Mouse (Mus musculus) natural killer cell, adult 2 months (primary cell): ENCODE measurements around the gene Rpl3l.
"Not testable (repeated sequence)": the region's sequence is repeated elsewhere in the genome, so short reads cannot be mapped to it uniquely, and the experiment has no call there.

Experiments used
- DNase-seq, 2 experiments: peaks; one replicate each; pipeline ENCODE4 v3.0.0; 2022; ENCODE audit warnings: low spot score in 2 of 2

Gene Rpl3l

GRCm38 (mm10) chr17:24719494-24720222 is 8.0 kb upstream of the Rpl3l start:
- peak; percentile 96 to 98 for DNase-seq

DNA sequence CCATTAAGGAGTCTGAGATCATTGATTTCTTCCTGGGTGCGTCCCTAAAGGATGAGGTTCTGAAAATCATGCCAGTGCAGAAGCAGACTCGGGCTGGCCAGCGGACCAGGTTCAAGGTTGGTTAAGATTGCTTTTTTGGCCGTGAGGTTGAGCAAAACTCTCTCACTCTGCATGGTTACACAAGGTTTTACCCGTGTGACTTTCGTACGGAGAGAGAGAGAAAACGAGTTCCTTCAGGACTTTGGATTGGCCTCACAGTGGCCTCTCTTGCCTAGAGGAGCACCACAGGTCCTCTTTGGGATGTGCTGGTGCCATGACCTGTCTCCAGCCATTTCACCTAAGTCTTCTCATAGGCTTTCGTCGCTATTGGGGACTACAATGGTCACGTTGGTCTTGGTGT is 7.0 kb upstream of the Rpl3l start:
- DNase-seq, result not testable (repeated sequence)

GRCm38 (mm10) chr17:24721383-24721955 is 6.2 kb upstream of the Rpl3l start:
- not testable (repeated sequence) for DNase-seq

DNA sequence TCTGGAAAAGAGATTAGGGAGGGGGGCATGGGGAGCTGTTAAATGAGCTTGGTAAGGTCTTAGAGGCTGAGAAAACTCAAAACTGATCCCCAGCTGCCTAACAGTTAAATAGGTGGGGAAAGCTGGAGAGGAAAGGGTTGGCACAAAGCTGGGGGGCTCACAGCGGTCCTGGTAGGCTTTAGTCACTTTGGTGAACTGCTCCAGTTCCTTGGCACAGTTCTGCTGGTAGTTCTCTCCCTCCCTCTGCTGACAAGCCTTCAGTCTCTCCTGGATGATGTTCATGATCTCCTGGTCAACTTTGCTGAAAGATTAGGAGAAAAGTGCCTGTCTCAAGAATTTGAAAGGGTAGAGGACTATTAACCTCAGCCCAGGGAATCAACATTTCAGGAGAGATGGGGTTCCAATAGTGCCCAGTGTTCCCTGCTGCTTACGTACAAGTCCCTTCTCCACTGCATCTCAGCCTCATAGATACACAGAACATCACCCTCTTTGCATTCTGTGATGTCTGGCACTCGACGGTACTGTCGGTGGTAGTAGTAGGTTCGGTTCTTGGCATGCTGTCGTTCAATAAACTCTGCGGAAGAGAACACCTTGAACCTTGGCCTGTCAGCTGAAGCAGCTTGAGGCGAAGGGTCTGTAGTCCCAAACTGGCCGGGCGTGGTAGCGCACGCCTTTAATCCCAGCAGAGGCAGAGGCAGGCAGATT is 5.2 kb upstream of the Rpl3l start:
- no peak for DNase-seq

GRCm38 (mm10) chr17:24723122-24723880 is 4.3 kb upstream of the Rpl3l start:
- no peak for DNase-seq

DNA sequence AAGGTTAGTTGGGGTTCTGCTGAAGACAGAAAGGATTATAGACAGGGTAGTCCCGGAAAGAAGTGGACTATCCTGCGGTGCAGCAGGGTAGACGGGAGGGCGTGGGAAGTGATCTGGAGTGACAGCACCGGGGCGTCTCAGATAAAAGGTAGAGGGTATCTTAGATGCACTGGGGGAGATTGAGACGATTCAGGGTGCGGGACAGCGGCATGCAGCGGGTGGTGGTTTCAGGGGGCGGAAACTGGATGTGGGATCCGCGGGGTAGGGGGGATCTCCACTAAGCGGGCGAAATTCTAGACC is 3.8 kb upstream of the Rpl3l start:
- DNase-seq, result no peak

- DNase-seq, result peak; percentile 94 to 96
Measured at GRCm38 (mm10) chr17:24724184-24724583, 3.4 kb upstream of the Rpl3l start, which contains the start of gene Ndufb10. Gene Ndufb10, minus strand, starts transcription at chr17:24724478.

- no peak for DNase-seq
Measured at GRCm38 (mm10) chr17:24725637-24726390, 1.8 kb upstream of the Rpl3l start.

DNA sequence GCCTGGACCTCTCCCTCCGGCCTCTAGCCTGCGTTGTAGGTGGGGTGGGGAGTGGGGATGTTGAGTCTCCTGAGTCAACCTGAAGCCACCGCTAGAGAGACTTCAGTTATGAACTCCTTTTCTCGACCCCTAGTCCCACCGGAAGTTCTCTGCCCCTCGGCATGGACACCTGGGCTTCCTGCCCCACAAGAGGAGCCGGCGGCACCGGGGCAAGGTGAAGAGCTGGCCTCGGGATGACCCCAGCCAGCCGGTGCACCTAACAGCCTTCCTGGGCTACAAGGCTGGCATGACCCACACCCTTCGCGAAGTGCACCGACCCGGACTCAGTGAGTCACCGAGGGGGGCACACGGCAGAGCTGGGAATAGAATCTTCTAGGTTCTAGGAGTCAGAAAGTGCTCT is 564 bp downstream of the Rpl3l start:
- DNase-seq, result no peak

DNA sequence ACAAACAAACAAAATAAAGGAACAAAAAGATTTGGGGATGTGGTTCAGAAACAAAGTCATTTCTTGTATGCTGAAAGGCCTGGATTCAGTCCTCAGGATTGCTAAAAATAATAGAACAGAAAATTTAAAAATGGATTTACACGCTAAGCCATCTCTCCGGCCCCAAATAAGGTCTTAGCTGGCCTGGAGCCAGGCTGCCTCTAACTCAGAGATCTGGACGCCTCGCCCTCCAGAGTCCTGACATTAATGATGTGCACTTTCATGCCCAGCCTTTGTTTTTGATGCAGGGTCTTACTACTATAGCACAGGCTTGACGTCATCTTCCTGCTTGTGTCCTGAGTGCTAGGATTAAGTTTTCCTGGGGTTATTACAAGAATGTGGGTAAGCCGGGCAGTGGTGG is 1.4 kb downstream of the Rpl3l start:
- DNase-seq, result no peak

DNA sequence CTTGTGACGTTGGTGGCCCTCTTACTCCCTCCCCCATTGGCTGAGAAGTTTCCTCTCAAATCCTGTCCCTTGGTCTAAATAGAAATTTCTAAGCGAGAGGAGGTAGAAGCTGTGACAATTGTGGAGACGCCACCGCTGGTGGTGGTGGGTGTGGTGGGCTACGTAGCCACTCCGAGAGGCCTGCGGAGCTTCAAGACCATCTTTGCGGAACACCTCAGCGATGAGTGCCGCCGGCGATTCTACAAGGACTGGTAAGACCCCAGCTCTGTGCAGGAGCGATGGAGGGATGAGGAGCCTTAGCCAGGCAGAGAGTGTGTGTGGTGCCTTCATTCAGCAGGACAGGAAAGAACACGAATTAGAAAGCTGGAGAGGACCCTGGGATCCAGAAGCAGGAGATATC is 3.2 kb downstream of the Rpl3l start:
- DNase-seq, result no peak

DNA sequence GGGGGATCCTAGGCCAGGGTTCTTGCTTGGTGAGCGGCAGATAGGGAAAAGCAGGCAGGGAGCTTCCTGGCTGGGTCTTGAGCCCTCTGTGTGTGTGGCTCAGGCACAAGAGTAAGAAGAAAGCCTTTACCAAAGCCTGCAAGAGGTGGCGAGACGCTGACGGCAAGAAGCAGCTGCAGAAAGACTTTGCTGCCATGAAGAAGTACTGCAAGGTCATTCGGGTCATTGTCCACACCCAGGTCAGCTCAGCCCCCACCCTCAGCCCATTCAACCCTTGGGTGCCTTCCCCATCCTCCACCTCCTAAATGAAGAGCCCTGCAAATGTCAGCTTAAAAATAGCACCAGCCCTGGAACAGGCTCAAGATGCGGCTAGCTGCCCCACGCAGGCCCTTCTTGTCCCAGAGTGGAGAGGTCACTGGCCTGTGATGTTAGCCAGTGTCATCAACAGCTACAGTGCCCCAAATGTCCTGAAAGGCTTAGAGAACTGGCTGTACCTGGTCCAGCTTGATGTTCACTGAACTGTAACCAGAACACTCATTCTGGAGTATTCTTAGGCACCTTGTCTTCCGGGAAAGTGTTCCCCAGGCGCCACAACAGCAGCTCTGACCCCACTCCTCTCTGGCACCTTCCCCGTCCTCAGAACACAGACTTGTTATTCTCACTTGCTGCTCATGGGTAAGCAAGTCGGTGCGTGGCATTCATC is 4.8 kb downstream of the Rpl3l start:
- DNase-seq, result no peak

- DNase-seq, result no peak
Measured at GRCm38 (mm10) chr17:24733434-24734050, 5.9 kb downstream of the Rpl3l start.

- DNase-seq, result no peak
Measured at GRCm38 (mm10) chr17:24734513-24734912, 6.9 kb downstream of the Rpl3l start.

GRCm38 (mm10) chr17:24735446-24735845 is 7.8 kb downstream of the Rpl3l start:
- no peak for DNase-seq

DNA sequence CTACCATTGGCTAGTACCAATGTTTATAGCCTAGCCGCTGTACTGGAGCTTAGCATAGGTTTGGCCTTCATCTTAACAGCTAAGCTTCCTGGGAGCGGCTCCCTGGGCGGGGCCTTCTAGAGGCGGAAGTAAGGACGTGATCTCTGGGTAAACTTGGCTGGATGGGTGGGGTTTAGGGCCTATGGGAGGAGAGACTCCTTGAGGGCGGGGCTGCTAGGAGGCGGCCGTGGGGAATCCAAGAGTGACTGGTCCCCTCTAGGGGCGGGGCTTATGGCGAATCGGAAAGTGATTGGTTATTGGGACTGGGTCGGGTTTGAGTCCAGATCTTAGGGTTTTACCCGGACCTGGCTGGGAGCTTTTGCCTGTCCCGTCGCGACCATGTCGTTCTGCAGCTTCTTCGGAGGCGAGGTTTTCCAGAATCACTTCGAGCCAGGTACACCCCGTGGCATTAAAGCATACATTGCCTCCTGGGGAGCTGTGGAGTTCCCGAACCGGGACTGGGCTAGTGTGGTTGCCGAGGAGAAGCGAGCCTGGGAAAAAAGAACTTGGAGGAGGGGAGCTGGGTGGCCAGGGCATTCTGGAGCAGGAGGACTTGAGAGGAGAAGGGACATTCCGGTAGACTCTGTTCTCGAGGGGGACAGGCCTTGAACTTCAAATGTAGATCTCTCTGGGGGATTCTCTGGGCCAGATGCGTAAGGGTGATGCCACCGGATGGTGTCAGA is 8.9 kb downstream of the Rpl3l start, which contains the start of gene Msrb1:
TSS of gene Msrb1 (plus strand) at position 313 of the 722 bp plus-strand sequence.
- peak; percentile 92 for DNase-seq

DNA sequence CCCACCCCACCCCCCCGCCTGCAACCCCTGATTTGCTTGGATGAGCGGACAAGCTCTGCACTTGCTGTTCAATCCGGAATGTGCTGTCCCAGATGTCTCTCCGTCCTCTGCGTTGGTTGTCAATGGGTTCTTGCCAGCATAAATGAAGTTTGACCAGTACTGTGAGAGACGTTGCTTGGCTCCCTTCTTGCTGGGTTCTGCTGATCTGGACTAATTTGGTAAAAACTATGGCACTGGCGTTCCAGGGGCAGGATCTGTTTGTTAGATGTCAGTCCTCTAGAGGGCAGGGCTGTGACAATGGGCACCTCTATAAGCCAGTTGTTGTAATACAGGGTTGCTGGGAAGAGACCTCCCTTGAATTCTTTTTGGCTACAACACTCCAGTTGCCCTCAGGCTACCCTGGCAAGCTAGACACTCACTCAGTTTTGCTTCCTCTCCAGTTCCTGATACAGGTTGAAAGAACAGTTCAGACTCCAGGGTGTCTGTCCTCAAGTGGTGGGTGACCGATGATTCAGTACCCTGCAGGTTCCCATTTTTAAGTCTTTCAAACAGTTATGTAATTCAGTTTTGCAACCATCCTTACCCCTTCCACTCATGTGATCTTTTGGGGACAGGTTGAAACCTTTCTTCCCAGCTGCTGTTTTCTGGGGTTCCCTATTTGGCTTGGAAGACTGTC is 9.7 kb downstream of the Rpl3l start:
- no peak for DNase-seq

- DNase-seq, result no peak
Measured at GRCm38 (mm10) chr17:24738238-24738637, 10.6 kb downstream of the Rpl3l start.

DNA sequence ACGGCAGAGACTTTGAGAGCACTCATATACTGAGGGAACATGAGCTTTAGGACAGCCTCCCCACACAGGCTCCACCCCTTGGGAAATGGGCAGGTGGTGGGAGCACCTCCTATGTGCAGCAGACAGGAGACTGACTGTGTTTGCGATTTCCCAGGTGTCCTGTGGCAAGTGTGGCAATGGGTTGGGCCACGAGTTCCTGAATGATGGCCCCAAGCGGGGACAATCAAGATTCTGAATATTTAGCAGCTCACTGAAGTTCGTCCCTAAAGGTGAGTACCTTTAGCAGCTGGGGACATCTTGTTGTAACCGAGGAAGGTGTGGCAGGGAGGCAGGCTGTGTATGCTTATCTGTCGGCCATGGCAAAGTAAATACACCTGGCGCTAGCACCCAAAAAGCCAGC is 12.3 kb downstream of the Rpl3l start:
- no peak for DNase-seq
